Mouse (Mus musculus) limb, embryonic 11.5 days (tissue): ENCODE data around the gene Abcb10. TPM values are rescaled to one million over a fixed set of nuclear protein-coding genes. Genes with fewer than 3 reads are reported as not detected.

ENCODE experiments used
- ATAC-seq: fragments of 200-750 bp; cut with Nextera tagmentation; 2 replicates; pipeline ENCODE4 v1.8.0; 2017; ENCODE audit warnings: low read depth; ENCODE audit not compliant: insufficient number of reproducible peaks, low FRiP score, low TSS enrichment
- DNase-seq: peaks from one replicate; pipeline ENCODE4 v3.0.0-alpha.2; 2015; ENCODE audit warnings: low spot score
- H3K27ac ChIP-seq: fragments of 300-500 bp; sonication (generic); replicated peaks from 2 replicates; pipeline ENCODE4 v1.5.1; 2014; ENCODE audit warnings: low read depth, mild to moderate bottlenecking, low read length
- H3K27me3 ChIP-seq: fragments of 300-500 bp; sonication (generic); 2 replicates; pipeline ENCODE4 v1.6.1; 2014; ENCODE audit warnings: mild to moderate bottlenecking, low read length, mixed read lengths; ENCODE audit not compliant: control insufficient read depth, insufficient read depth
- H3K36me3 ChIP-seq: fragments of 300-500 bp; sonication (generic); 2 replicates; pipeline ENCODE4 v1.6.1; 2014; ENCODE audit warnings: mild to moderate bottlenecking, low read length, moderate library complexity, mixed read lengths; ENCODE audit not compliant: control insufficient read depth, insufficient read depth
- H3K4me1 ChIP-seq: fragments of 300-500 bp; sonication (generic); 2 replicates; pipeline ENCODE4 v1.6.1; 2014; ENCODE audit warnings: low read length, mixed read lengths; ENCODE audit not compliant: control insufficient read depth, insufficient read depth
- H3K4me2 ChIP-seq: fragments of 300-500 bp; sonication (generic); 2 replicates; pipeline ENCODE4 v1.6.1; 2014; ENCODE audit warnings: low read depth, mild to moderate bottlenecking, moderate library complexity; ENCODE audit not compliant: severe bottlenecking
- H3K4me3 ChIP-seq: fragments of 300-500 bp; sonication (generic); 2 replicates; pipeline ENCODE4 v1.5.1; 2014; ENCODE audit warnings: low read depth, low read length
- H3K9ac ChIP-seq: fragments of 300-500 bp; sonication (generic); 2 replicates; pipeline ENCODE4 v1.6.1; 2014; ENCODE audit warnings: mild to moderate bottlenecking, low read length
- H3K9me3 ChIP-seq: fragments of 300-500 bp; sonication (generic); 2 replicates; pipeline ENCODE4 v1.6.1; 2016; ENCODE audit warnings: low read length; ENCODE audit not compliant: control insufficient read depth
- WGBS: fragments of 180-500 bp; shearing (Covaris S2); extraction: QIAGEN DNeasy Blood & Tissue Kit; methylation state at CpG from one replicate; pipeline ENCODE4 v1.1.7; 2014; 5-methylcytosine and 5-hydroxymethylcytosine counted together
- polyA plus RNA-seq: library from polyadenylated mRNA; unstranded; fragments of >200 nt; fragmentation: Nextera tagmentation; extraction: Ambion mirVana; gene quantifications from 2 replicates; pipeline ENCODE4 v1.2.1, GENCODE M21; 2014

The Abcb10 gene
- polyA plus RNA-seq, 1 experiment from 2014 or later: 17.2 TPM

GRCm38 (mm10) chr8:123953686-123954085, 29.2 kb downstream of the Abcb10 start:
- H3K4me3 ChIP-seq: no peak overlapping the region
- peaks cover 2% of the 10 kb centered on the region; the same call in 1 of the 2 replicates for H3K36me3 ChIP-seq
- H3K27me3 ChIP-seq: no peaks in the 10 kb centered on the region
- ATAC-seq (no peak), DNase-seq (no peak)
- H3K4me2 ChIP-seq: no peak overlapping the region
- H3K4me1 ChIP-seq: no peaks in the 10 kb centered on the region
- H3K9ac ChIP-seq: no peak overlapping the region
- WGBS: 87% methylated on average over 8 of the region's 8 CpGs
- H3K9me3 ChIP-seq: no peaks in the 10 kb centered on the region
- no peak overlapping the region for H3K27ac ChIP-seq

DNA sequence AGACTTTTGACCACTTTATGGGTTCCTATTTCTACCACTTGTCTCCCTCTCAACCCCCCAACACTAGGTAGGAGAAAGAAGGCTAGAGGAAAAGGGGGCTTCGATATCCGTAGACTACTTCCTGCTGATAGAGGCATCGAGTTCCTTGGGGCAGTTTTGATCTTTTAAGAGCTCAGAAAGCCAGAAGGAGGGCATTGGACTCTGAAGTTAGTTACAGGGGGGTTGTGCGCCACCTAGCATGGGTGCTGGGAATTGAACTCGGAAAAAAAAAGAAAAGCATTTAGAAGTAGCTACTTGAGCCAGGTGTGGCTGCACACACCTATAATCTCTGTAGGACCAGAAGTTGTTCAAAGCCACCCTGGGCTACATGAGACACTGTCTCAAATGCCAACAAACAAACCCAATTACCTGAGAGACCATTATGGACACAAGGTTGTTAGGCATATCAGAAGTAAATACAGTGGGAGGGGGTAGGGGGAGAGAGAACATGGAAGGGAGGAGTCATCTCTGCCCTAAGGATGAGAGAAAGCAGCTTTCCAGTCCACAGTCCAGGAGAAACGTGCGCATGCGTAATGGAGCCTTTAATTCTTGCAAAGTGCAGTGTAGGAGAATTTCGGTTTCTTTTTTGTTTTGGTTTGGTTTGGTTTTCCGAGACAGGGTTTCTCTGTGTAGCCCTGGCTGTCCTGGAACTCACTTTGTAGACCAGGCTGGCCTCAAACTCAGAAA, 32.7 kb downstream of the Abcb10 start:
- Histone ChIP-seq H3K9ac (peak overlapping the region; percentile 80), H3K27ac (no peak overlapping the region), H3K4me2 (peak overlapping the region; percentile 94), H3K36me3 (peaks cover 5% of the 10 kb centered on the region), H3K9me3 (no peaks in the 10 kb centered on the region), H3K4me1 (peaks cover 5% of the 10 kb centered on the region), H3K4me3 (peak overlapping the region; percentile 100), H3K27me3 (no peaks in the 10 kb centered on the region)
- DNase-seq: peak; percentile 78
- 32% methylated on average over 10 of the region's 10 CpGs for WGBS
- no peak for ATAC-seq

DNA sequence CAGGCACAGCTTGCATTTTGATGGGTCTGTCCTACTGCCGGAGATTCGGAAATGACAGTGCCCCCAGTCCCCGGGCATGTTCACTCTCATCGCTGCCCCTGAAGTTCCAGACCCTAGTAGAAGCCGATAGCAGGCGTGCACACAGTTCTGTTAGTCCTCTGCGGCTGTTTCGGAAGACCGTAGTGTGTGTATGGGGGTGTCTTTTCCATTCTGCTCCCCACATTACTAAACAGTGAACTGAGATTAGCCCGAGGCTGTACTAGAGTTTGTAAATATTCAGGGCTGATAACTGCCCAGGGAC, 33.3 kb downstream of the Abcb10 start:
- H3K9ac ChIP-seq: peak overlapping the region; percentile 80
- no peaks in the 10 kb centered on the region for H3K27me3 ChIP-seq
- WGBS: 4% methylated on average over 10 of the region's 10 CpGs
- H3K4me1 ChIP-seq: peaks cover 5% of the 10 kb centered on the region
- peak overlapping the region; percentile 100 for H3K4me3 ChIP-seq
- DNase-seq: no peak
- ATAC-seq: peak; percentile 28; the same call in 1 of the 2 replicates
- peak overlapping the region; percentile 36; the same call in 1 of the 2 replicates for H3K27ac ChIP-seq
- H3K9me3 ChIP-seq: no peaks in the 10 kb centered on the region
- H3K36me3 ChIP-seq: peaks cover 5% of the 10 kb centered on the region
- H3K4me2 ChIP-seq: peak overlapping the region; percentile 94

- H3K27ac ChIP-seq: peak within 1 kb of the TSS; percentile 40; the same call in 1 of the 2 replicates
- peak within 1 kb of the TSS; percentile 100 for H3K4me3 ChIP-seq
- ATAC-seq (peak; percentile 77), DNase-seq (peak; percentile 100)
- no peaks in the 10 kb centered on the region for H3K9me3 ChIP-seq
- H3K4me2 ChIP-seq: peak within 1 kb of the TSS; percentile 94
- H3K36me3 ChIP-seq: peaks cover 5% of the 10 kb centered on the region
- no peaks in the 10 kb centered on the region for H3K27me3 ChIP-seq
- WGBS: under 1% methylated on average over 77 of the region's 77 CpGs
- peak within 1 kb of the TSS; percentile 80 for H3K9ac ChIP-seq
- peaks cover 5% of the 10 kb centered on the region for H3K4me1 ChIP-seq
Measured at GRCm38 (mm10) chr8:123948942-123949685, 33.8 kb downstream of the Abcb10 start, which contains the start of gene Nup133. Nup133 (minus strand) TSS chr8:123949265.

DNA sequence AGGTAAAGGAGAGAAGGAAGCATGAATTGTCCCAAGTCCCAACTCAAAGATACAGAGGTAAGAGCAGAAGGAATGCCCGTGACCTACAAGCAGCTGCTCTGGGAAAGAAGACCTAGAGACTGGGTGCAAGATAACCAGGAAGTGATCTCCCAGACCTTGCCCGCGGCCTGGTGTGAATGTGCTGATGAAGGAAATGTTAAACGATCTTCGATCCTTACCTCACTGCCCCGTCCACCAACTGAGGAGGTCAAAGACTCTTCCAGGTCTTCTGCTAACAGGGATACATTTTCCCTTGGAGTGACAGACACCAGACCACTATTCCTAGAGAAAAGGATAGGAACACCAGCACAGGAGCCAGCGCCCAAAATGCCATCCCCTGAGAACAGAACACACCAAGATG, 53.9 kb downstream of the Abcb10 start:
- H3K4me2 ChIP-seq: no peak overlapping the region
- no peak for ATAC-seq
- peaks cover 20% of the 10 kb centered on the region for H3K36me3 ChIP-seq
- no peak overlapping the region for H3K4me3 ChIP-seq
- H3K9ac ChIP-seq: no peak overlapping the region
- H3K27me3 ChIP-seq: no peaks in the 10 kb centered on the region
- no peak for DNase-seq
- H3K27ac ChIP-seq: no peak overlapping the region
- H3K4me1 ChIP-seq: no peaks in the 10 kb centered on the region
- 91% methylated on average over 7 of the region's 7 CpGs for WGBS
- H3K9me3 ChIP-seq: no peaks in the 10 kb centered on the region

- DNase-seq (no peak), ATAC-seq (no peak)
- Histone ChIP-seq H3K9ac (no peak overlapping the region), H3K4me1 (no peaks in the 10 kb centered on the region), H3K36me3 (peaks cover 23% of the 10 kb centered on the region), H3K27ac (no peak overlapping the region), H3K4me3 (no peak overlapping the region), H3K4me2 (no peak overlapping the region), H3K9me3 (no peaks in the 10 kb centered on the region), H3K27me3 (no peaks in the 10 kb centered on the region)
- 94% methylated on average over 3 of the region's 3 CpGs for WGBS
Measured at GRCm38 (mm10) chr8:123925671-123926070, 57.3 kb downstream of the Abcb10 start.

DNA sequence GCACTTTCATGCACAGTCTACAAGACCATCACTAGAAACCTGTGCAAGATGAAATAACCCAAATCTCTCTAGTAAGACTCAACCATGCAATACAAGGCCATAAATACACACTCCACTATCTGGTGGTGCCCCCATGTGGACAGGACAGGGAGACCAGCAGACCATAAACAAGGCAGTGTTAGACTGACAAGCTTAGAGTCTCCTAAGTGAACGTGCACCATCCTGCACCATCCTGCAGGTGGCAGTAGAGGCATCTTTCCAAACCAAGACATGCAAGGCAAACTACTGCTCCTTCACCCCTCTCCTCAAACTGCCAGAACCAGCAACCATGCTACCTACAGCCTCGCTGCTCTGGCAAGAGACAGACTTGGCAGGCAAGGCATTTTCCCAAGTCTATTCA, 58.2 kb downstream of the Abcb10 start:
- no peaks in the 10 kb centered on the region for H3K27me3 ChIP-seq
- H3K36me3 ChIP-seq: peaks cover 19% of the 10 kb centered on the region
- H3K4me3 ChIP-seq: no peak overlapping the region
- no peak overlapping the region for H3K27ac ChIP-seq
- H3K9me3 ChIP-seq: no peaks in the 10 kb centered on the region
- H3K4me2 ChIP-seq: no peak overlapping the region
- no peaks in the 10 kb centered on the region for H3K4me1 ChIP-seq
- no peak overlapping the region for H3K9ac ChIP-seq
- peak; percentile 86 for DNase-seq
- WGBS: 14% methylated on average over 2 of the region's 2 CpGs
- no peak for ATAC-seq

GRCm38 (mm10) chr8:123914635-123915034, 68.3 kb downstream of the Abcb10 start:
- Histone ChIP-seq H3K27me3 (no peaks in the 10 kb centered on the region), H3K9me3 (no peaks in the 10 kb centered on the region), H3K36me3 (peaks cover 34% of the 10 kb centered on the region), H3K9ac (no peak overlapping the region), H3K4me3 (no peak overlapping the region), H3K4me1 (no peaks in the 10 kb centered on the region), H3K27ac (no peak overlapping the region), H3K4me2 (no peak overlapping the region)
- DNase-seq (no peak), ATAC-seq (no peak)
- 93% methylated on average over 3 of the region's 3 CpGs for WGBS
